Mouse (Mus musculus): ENCODE measurements at regions not wholly inside any gene's neighbourhood (a gene's known extent, or its start where the extent isn't known, plus 50 kb on each side); places are given as distances from the start of the nearest gene placed in this dataset.

DNA sequence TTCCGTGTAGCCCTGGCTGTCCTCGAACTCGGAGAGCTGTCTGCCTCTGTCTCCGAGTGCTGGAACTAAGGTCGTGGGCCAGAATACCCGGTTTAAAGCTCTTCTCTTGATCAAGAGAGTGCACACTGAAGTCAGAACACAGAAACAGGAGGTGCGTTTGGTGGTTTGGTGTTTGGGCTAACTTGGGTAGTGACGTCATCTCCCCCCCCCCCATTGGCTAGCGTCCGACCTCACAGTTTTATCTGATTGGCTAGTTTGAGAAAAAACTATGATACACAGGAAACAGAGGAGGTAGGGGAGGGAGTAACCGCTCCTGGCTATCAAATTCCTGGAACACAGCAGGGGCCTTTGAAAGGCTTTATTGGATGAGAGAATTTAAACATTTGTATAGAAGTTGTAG is 60.2 kb upstream of the Pim1 start:
- in situ Hi-C loops (cut with MboI; ENCODE audit: unreplicated experiment in 2 of 2) = no loop called here

DNA sequence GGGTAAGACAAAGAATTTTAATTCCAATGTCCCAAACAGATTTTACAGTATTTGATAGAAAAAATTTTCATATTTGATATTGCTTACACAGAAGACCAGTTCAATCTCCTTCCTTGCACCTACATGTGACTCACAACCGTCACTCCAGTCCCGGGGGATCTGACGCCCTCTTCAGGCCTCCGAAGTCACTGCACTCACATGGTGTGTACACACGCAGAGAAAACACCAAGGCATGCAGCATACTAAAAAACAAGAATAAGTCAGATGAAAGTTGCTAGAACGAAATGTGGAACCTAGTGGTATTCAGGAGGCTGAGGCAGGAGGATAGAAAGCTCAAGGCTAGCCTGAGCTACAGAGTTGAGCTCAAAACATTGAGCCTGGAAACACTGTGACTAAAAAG is 59.7 kb upstream of the Pim1 start:
- in situ Hi-C loops (cut with MboI; ENCODE audit: unreplicated experiment in 2 of 2) = no loop called here

DNA sequence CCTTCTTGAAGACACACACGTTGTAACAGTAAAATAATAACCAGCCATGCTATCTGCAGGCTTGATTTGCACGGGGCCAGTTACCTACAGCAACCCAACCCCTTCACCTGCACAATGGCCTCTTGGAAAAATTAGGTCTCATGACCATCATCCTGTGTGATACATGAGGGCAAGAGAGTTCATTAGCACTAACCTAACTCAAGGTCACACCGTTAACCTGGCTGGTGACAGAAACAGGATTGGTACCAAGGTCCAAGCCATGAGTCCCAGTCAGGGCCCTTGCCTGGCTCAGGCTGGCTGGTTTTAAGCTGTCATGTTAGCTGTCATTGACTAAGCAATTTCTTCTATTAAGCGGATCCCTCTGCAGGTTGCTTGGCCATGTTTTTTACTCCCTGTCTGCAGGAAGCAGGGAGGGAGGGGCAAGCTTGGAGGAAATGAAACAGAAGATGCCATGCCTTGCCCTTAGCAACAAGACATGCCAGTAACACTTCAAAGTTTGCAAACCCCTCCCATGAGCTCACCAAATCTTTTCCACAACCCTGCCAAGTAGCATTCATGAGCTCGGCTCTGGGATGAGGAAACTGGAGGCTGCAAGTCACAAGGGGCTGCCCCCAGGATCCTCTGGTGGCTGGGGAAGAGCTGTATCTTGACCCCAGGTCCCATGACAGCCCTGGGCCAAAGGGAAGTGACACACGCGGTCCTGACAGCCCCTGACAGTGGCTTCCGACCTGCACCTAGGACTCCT is 58.8 kb upstream of the Pim1 start:
- in situ Hi-C loops (cut with MboI; ENCODE audit: unreplicated experiment in 2 of 2) = no loop called here

DNA sequence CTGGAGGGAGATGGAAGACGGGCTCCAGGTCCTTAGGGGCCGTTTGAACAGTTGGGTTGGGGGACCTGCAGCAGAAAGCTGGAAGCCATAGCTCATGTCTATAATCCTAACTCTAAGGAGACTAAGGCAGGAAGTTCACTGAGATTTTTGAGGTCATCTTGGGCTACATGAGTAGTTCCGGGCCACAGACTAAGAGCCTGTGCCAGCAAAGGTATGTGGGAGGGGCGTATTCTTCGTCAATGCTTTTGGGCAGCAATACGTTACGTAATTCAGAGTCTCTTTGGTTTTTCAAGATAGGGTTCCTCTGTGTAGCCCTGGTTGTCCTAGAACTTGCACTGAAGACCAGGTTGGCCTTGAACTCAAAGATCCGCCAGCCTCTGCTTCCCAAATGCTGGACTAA is 57.9 kb upstream of the Pim1 start:
- in situ Hi-C loops (cut with MboI; ENCODE audit: unreplicated experiment in 2 of 2) = no loop called here

DNA sequence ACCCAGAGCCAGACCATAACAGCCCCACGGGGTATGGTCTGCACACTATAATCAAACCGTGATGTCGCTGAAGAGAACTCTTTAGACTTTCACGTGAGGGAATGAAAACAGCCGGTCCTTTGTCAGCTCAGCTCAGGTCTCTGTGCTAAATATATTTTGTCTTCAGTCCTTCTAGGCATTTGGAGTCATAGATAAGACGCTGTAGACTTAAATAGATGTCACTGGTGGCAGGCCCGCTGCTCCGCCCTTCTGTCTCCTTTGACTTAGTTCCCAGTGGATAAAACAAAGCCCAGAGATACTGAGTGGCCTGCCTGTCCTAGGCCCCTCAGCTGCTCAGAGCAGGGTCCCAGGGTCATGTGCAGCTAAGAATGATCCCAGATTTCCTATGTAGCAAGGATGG is 57.2 kb upstream of the Pim1 start:
- in situ Hi-C loops (cut with MboI; ENCODE audit: unreplicated experiment in 2 of 2) = no loop called here

DNA sequence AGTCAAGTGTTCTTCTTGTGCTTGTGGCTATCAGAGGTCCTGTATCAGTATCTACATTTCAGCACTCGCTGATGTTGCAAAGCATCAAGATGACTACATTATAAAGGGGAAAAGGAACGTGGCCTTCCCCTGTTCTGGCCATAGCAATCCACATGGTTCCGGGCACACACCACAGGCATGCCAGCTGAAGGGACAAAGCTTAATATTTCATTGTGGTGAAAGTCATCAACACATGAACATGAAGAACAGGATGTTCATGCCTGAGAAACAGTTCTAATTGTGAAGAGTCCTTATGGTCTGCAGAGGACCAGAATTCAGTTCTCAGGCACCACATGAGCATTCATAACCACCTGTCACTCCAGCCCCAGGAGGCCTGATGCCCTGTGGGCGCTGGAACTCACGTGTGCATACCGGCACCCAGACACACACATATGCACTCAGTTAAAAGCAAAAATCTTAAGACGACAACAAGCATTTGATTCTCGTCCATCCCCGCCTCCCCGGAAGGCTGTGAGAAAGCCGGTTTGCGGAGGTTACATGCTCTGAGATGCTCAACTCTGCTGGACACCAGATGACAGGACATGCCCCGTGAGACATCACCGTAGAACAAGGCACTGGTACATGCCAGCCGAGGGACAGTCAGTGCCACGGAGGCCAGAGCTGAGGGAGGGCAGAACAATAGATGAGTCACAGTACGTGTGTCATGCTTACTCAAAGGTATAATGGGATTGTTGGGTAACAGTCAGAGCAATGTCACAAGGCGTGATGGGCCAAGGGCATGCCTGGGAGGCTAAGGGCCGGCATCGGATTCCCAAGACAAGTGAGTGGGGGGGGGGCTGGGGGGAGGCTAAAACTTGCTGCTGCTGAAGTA is 56.2 kb upstream of the Pim1 start:
- in situ Hi-C loops (cut with MboI; ENCODE audit: unreplicated experiment in 2 of 2) = no loop called here

DNA sequence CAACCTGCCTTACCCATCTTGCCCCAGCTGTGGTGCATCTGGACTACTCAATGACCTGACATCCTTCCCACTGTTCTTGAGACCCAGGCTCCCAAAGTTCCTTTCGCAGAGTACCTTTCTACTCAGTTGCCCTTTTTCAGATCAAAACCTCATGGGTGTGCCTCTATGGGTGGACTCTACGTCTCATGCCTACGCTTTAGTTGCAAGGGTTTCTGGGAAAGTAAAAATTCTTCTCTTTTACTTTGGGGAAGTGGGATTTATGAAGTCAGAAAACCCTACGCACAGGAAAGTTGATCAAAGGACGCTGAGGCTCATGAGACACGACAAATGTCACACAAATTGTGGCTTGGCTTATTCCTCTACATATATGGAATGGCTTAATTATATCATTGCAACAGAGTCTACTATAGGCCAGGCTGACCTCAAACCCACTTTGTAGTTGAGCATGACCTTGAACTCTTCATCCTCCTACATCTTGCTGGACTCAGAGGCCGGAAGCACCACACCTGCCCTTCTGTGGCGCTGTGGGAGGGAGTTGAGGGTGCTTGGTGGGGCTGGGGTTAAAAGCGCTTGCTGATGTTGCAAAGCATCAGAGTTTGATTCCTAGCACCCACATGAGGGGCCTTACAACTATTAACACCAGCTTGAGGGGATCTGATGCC is 55.1 kb upstream of the Pim1 start:
- in situ Hi-C loops (cut with MboI; ENCODE audit: unreplicated experiment in 2 of 2) = loop anchor here (5.0 kb wide), 2 partner anchors 38 to 52 kb away; no protein-coding TSS in a partner anchor

DNA sequence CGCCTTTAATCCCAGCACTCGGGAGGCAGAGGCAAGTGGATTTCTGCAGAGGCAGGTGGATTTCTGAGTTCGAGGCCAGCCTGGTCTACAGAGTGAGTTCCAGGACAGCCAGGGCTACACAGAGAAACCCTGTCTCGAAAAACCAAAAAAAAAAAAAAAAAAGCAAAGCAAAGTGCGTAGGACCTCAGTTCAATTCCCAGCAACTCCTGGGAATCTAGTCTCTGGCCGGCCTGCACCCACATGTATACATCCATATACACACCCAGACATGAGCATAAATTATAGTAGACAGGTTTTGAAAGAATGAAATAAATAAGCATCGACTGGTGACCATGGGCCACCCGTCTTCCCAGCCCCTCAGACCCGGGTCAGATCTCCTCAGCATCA is 54.1 kb upstream of the Pim1 start:
- in situ Hi-C loops (cut with MboI; ENCODE audit: unreplicated experiment in 2 of 2) = loop anchor here (5.0 kb wide), 2 partner anchors 39 to 51 kb away; no protein-coding TSS in a partner anchor

DNA sequence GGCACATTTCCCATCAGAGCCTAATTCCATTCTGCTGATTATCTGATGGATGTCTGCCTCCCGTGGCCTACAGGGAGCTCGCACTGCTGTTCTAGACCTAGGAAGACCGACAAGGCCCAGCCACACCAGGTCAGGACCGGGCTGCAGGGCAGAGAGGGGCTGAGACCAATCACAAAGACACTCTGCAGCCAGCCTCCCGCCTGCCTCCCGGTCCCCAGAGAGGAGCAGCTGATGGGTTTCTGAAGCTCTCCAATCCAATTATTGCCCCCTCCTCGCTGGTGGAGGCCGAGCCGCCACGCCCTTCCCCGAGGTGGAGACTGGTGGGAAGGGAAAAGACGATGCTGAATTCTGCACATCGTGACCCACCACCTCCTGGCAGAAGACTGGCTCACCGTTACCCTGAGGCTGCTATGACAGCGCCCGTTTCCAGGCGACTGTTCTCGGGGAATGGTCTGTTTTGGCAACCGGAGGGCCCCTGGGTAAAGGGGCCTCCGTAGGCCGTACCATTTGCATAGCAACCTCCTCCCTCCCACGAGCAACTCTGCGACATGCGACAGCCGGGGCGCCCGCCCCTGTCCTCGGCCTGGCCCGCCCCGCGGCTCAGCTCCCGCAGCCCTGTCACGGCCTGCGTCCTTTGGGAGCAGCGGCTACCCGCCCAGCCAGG is 53.5 kb upstream of the Pim1 start:
- in situ Hi-C loops (cut with MboI; ENCODE audit: unreplicated experiment in 2 of 2) = loop anchor here (5.0 kb wide), 2 partner anchors 40 to 50 kb away; no protein-coding TSS in a partner anchor

DNA sequence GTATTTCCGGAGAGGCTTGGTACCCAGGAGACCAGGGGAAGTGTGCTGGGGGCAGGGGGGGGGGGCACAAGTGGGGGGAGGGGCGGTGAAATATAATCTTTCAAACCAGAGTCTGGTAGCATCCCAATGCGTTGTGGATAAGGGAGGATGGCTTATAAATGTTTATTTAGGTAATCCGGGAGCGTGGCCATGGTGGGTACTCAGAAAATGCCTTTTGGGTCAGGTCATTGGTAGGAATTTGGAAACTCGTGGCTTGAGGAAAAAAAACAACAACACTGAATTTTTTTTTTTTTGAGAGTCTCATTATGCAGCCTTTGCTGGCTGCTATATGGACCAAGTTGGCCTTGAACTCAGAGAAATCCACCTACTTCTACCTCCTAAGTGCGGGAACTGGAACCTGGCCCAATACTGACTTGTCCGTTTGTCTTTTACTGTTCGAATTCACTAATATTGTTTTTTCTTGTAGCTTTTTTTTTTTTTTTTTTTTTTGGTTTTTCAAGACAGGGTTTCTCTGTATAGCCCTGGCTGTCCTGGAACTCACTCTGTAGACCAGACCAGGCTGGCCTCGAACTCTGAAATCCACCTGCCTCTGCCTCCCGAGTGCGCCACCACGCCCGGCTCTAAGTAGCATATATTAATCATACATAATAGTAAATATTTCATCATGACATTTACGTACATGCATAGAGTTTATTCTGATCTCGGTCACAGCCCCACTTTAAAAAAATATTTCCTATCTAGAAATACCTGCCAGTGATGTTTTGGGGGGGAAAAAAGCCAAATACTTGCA is 52.8 kb upstream of the Pim1 start:
- in situ Hi-C loops (cut with MboI; ENCODE audit: unreplicated experiment in 2 of 2) = loop anchor here (5.0 kb wide), 2 partner anchors 40 to 50 kb away; no protein-coding TSS in a partner anchor

DNA sequence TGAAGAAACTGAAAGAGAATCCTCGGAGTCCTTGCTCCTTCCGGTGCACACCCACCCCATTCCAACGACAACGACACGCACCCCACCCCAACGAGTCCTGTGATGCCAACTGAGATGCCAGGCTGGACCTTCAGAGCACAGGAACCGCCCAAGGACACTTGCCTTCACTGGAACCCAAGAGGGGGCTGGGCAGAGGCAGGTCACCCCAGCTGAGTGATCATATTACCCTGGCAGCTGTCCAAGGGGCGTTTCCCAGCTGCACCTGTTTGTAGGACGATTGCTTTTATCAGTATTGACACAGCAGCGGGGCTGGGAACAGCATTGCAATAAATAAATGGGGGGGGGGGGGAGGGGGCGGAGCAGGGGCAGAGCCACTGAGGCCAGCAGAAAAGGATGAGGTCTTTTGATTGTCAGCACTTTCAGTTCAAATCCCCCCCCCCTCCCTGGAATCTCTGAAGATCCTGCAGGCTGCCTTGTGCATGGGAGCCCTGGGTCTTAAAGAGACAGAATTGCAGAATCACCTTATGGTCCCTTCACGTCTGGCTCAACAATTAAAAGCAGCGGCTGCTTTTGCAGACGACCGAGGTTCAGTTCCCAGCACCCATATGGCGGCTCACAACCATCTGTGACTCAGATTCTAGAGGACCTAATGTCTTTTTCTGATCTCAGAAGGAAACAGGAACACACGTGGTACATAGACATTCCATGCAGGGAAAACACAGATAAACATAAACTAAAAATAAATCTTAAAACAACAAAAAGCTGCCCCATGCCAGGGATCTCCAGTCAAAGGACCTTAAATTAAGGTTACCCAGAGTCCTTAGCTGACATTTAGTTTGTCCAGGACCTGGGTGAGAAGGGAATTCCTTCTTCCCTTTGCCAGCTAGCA is 52.0 kb upstream of the Pim1 start:
- in situ Hi-C loops (cut with MboI; ENCODE audit: unreplicated experiment in 2 of 2) = loop anchor here (5.0 kb wide), 2 partner anchors 41 to 49 kb away; no protein-coding TSS in a partner anchor

DNA sequence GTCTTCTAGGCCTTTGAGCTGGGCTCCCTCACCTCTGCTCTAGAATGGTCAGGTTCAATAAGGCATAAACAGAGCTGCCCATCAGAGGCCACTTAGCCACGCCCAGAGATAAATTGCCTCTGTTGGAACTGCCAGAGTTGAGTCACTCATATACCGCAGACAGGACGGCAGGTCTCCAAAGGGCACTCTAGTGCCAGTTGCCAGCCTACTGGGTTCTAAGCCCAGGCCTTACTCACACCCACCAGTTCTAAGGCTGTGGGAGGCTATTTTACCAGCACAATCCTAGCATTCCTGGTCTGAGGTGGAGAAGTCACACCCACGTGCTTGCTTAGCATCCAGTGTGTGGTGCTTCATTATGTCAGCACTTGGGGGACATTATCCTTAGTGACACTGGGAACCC is 50.6 kb upstream of the Pim1 start:
- in situ Hi-C loops (cut with MboI; ENCODE audit: unreplicated experiment in 2 of 2) = loop anchor here (5.0 kb wide), 2 partner anchors 43 to 47 kb away; no protein-coding TSS in a partner anchor

DNA sequence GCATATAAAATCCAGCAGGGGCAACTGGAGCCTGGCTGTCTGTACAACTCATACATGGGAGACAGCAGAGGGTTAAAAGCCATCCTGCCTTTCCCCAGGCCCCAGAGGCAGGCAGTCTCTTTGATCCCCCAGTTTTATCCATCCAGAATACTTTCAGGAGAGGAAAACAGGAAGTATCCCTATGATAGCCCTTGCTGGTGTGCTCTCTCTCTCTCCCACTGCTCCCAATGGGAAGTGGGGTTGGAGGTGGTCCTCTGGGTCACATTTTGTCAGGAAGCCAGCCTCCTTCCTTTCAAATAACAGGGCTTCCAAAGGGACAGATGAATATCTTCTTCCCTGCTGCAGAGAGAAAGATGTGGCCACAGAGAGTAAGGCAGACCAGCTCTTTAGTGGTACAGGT is 50.1 kb upstream of the Pim1 start:
- in situ Hi-C loops (cut with MboI; ENCODE audit: unreplicated experiment in 2 of 2) = no loop called here

Data from v-Abl transformed pro-B cells (cell line).